Mouse (Mus musculus): ENCODE data around the gene Col5a1.

- TF ChIP-seq GATA1 (IDR thresholded peaks at IDR 0.05; ENCODE audit: borderline replicate concordance, low read length) (no peak), CTCF (IDR thresholded peaks at IDR 0.05; ENCODE audit: low read depth, low read length) (no peak)
Measured at GRCm38 (mm10) chr2:27981066-27981465, 94.8 kb downstream of the Col5a1 start.
